Mouse (Mus musculus) embryonic facial prominence, embryonic 11.5 days (tissue): ENCODE results near the gene Padi4. TPM values are rescaled to one million over a fixed set of nuclear protein-coding genes. Genes with fewer than 3 reads are reported as not detected.

Source experiments
- ATAC-seq: fragments of 200-750 bp; cut with Nextera tagmentation; replicated peaks from 2 replicates; pipeline ENCODE4 v1.8.0; 2017; ENCODE audit warnings: low read depth; ENCODE audit not compliant: insufficient number of reproducible peaks, low FRiP score, low TSS enrichment
- DNase-seq: peaks from one replicate; pipeline ENCODE4 v3.0.0-alpha.2; 2015; ENCODE audit warnings: low spot score
- H3K27ac ChIP-seq: fragments of 300-500 bp; sonication (generic); replicated peaks from 2 replicates; pipeline ENCODE4 v1.5.1; 2014; ENCODE audit warnings: mild to moderate bottlenecking, low read depth, low read length, control low read depth
- H3K27me3 ChIP-seq: fragments of 300-500 bp; sonication (generic); 2 replicates; pipeline ENCODE4 v1.6.1; 2014; ENCODE audit warnings: mild to moderate bottlenecking, low read length, moderate library complexity, mixed read lengths; ENCODE audit not compliant: control insufficient read depth, insufficient read depth
- H3K36me3 ChIP-seq: fragments of 300-500 bp; sonication (generic); replicated peaks from 2 replicates; pipeline ENCODE4 v1.6.1; 2014; ENCODE audit warnings: low read depth, mild to moderate bottlenecking, low read length, moderate library complexity, mixed read lengths; ENCODE audit not compliant: control insufficient read depth, insufficient read depth
- H3K4me1 ChIP-seq: fragments of 300-500 bp; sonication (generic); 2 replicates; pipeline ENCODE4 v1.6.1; 2014; ENCODE audit warnings: low read length, mixed read lengths; ENCODE audit not compliant: control insufficient read depth, insufficient read depth
- H3K4me2 ChIP-seq: fragments of 300-500 bp; sonication (generic); 2 replicates; pipeline ENCODE4 v1.6.1; 2014; ENCODE audit warnings: low read depth, mild to moderate bottlenecking, control low read depth, low read length, moderate library complexity
- H3K4me3 ChIP-seq: fragments of 300-500 bp; sonication (generic); 2 replicates; pipeline ENCODE4 v1.5.1; 2014; ENCODE audit warnings: low read depth, low read length, control low read depth
- H3K9ac ChIP-seq: fragments of 300-500 bp; sonication (generic); replicated peaks from 2 replicates; pipeline ENCODE4 v1.6.1; 2014; ENCODE audit warnings: mild to moderate bottlenecking, control low read depth, low read length
- H3K9me3 ChIP-seq: fragments of 300-500 bp; sonication (generic); replicated peaks from 2 replicates; pipeline ENCODE4 v1.6.1; 2016; ENCODE audit warnings: mild to moderate bottlenecking, low read length, inconsistent platforms, mixed read lengths; ENCODE audit not compliant: control insufficient read depth
- WGBS: fragments of 180-500 bp; shearing (Covaris S2); extraction: QIAGEN DNeasy Blood & Tissue Kit; methylation state at CpG from one replicate; pipeline ENCODE4 v1.1.7; 2014; 5-methylcytosine and 5-hydroxymethylcytosine counted together
- polyA plus RNA-seq: library from polyadenylated mRNA; unstranded; fragments of >200 nt; fragmentation: Nextera tagmentation; extraction: Ambion mirVana; gene quantifications from 2 replicates; pipeline ENCODE4 v1.2.1, GENCODE M21; 2014

Padi4 gene
- polyA plus RNA-seq, 1 experiment from 2014 or later = 0.20 TPM

DNA sequence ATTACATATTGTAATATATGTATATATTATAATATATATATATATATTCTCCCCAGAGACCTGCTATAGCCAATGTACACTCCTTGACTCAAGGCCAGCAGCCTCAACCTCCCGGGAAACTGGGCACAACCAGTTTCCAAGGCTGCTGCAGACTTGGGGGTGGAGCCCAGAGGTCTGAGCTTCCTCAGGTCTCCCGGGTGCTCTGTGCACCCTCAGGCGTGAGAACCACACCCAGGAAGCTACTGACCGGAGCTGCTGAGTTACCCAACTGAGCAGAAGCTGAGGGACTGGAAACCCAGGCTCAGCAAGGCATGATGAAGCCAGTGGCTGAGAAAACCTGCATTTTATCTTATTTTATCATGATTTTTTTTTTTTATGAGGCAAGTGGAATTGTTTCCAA lies 2.9 kb downstream of the Padi4 start:
- Histone ChIP-seq H3K27ac (no peak overlapping the region), H3K36me3 (no peaks in the 10 kb centered on the region), H3K4me3 (no peak overlapping the region), H3K9me3 (no peaks in the 10 kb centered on the region), H3K4me1 (no peaks in the 10 kb centered on the region), H3K4me2 (no peak overlapping the region), H3K27me3 (no peaks in the 10 kb centered on the region), H3K9ac (no peak overlapping the region)
- DNase-seq (no peak), ATAC-seq (no peak)
- 30% methylated on average over 4 of the region's 4 CpGs for WGBS

DNA sequence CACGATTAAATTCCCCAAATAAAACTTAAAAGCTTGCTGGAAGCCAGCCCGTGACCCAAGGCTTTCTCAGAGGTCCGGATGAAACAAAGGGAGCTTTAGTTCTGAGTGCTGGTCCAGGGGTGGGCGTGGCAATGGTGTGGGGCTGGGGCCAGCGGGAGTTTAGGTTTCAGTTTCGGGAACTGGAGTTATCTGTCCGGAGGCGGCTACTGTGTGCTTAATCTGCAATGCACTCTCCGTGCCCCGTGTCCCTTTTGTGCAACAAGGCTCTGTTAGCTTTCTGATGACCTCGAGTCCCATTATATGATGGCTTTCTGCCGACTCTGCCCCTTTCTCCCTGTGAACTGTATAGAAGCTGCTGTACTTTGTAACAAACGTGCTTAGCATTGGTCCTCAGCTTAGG lies 3.6 kb downstream of the Padi4 start:
- H3K4me1 ChIP-seq = no peaks in the 10 kb centered on the region
- ATAC-seq = no peak
- DNase-seq = peak; percentile 58
- H3K27ac ChIP-seq = no peak overlapping the region
- no peak overlapping the region for H3K9ac ChIP-seq
- H3K4me2 ChIP-seq = peak overlapping the region; percentile 27; the same call in 1 of the 2 replicates
- WGBS = 6% methylated on average over 13 of the region's 13 CpGs
- H3K36me3 ChIP-seq = no peaks in the 10 kb centered on the region
- no peaks in the 10 kb centered on the region for H3K9me3 ChIP-seq
- no peaks in the 10 kb centered on the region for H3K27me3 ChIP-seq
- H3K4me3 ChIP-seq = no peak overlapping the region

DNA sequence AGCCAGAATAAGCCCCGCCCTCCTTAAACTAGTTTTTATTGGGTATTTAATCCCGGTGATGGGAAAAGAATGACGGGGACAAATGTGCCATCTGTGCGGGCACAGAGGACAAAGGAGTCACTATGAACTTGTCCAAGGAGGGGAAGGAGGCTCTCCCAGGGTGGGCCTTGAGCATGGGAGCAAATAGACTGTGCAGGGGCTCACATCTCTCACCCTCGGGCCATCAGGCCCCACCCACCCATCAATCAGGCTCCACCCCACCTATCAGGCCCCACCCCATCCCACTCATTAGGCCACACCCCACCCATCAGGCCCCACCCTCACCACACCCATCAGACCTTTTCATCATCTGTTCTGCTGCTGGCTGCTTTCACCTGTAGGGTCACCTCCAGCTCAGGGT lies 5.1 kb downstream of the Padi4 start:
- 88% methylated on average over 5 of the region's 5 CpGs for WGBS

DNA sequence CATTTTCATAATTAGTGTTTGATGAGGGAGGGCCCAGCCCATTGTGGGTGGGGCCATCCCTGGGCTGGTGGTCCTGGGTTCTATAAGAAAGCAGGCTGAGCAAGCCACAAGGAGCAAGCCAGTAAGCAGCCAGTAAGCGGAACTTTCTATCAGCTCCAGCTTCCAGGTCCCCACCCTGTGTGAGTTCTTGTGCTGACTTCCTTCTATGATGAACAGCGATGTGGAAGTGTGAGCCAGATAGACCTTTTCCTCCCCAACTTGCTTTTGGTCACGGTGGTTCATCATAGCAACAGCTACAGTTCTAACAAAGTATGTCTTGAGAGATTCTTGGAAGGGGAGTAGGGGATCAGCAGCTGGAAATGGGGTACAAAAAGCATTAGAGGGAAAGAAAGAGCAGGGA lies 8.1 kb downstream of the Padi4 start:
- Histone ChIP-seq H3K4me1 (no peaks in the 10 kb centered on the region), H3K36me3 (no peaks in the 10 kb centered on the region), H3K4me2 (no peak overlapping the region), H3K9me3 (no peaks in the 10 kb centered on the region), H3K27ac (no peak overlapping the region), H3K9ac (no peak overlapping the region), H3K4me3 (no peak overlapping the region), H3K27me3 (no peaks in the 10 kb centered on the region)
- DNase-seq = no peak
- no peak for ATAC-seq
- 87% methylated on average over 3 of the region's 3 CpGs for WGBS

More for the DNA sequence above, 5.1 kb downstream of the Padi4 start:
- H3K27me3 ChIP-seq = no peaks in the 10 kb centered on the region
- no peak for DNase-seq
- H3K4me2 ChIP-seq = no peak overlapping the region
- H3K4me1 ChIP-seq = no peaks in the 10 kb centered on the region
- no peak overlapping the region for H3K4me3 ChIP-seq
- H3K9me3 ChIP-seq = no peaks in the 10 kb centered on the region
- no peak for ATAC-seq
- no peak overlapping the region for H3K9ac ChIP-seq
- H3K27ac ChIP-seq = no peak overlapping the region
- H3K36me3 ChIP-seq = no peaks in the 10 kb centered on the region

DNA sequence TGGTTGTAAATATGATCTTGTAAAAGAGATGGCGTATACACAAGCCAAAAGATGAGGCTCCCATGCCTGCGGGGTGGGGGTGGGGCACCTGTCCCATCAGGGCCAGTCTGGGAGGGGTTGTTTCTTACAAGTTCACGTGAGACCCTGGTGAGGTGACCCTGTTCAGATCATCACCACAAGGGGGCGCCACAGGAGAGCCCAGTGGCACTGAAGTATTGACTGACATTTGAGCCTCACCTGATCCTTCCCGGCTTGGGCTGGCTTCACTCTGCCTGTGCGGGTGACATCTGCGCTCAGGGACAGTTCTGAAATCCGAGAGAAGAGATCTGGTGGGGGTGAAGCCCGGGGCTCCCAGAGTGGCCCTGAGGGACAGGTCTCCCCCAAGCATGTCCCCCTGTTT lies 10.9 kb downstream of the Padi4 start:
- H3K4me2 ChIP-seq = no peak overlapping the region
- H3K4me1 ChIP-seq = no peaks in the 10 kb centered on the region
- no peaks in the 10 kb centered on the region for H3K36me3 ChIP-seq
- no peak overlapping the region for H3K4me3 ChIP-seq
- H3K27me3 ChIP-seq = no peaks in the 10 kb centered on the region
- DNase-seq = peak; percentile 67
- 9% methylated on average over 9 of the region's 9 CpGs for WGBS
- no peak overlapping the region for H3K27ac ChIP-seq
- ATAC-seq = no peak
- no peaks in the 10 kb centered on the region for H3K9me3 ChIP-seq
- no peak overlapping the region for H3K9ac ChIP-seq

DNA sequence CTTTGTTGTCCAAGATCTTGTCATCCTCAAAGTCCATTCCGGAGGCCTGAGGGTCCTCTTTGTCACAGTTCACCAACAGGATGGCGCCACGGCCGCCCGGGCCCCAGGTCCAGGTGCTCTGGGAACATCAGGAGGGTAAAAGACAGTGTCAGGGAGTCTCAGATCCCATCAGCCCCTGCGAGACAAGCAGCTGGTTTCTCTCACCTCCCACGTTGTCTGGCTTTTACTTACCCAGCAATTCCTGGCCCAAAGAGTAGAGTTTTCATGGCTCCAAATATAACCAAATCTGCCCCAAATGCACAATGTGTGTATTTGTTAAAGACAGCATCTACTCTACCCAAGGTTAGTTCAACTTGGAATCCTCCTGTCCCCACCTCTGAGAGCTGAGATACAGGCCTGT lies 12.4 kb downstream of the Padi4 start:
- 83% methylated on average over 7 of the region's 7 CpGs for WGBS
- Histone ChIP-seq H3K4me1 (no peaks in the 10 kb centered on the region), H3K4me2 (no peak overlapping the region), H3K4me3 (no peak overlapping the region), H3K9me3 (no peaks in the 10 kb centered on the region), H3K9ac (no peak overlapping the region), H3K27me3 (no peaks in the 10 kb centered on the region), H3K27ac (no peak overlapping the region), H3K36me3 (no peaks in the 10 kb centered on the region)
- ATAC-seq (no peak), DNase-seq (no peak)

DNA sequence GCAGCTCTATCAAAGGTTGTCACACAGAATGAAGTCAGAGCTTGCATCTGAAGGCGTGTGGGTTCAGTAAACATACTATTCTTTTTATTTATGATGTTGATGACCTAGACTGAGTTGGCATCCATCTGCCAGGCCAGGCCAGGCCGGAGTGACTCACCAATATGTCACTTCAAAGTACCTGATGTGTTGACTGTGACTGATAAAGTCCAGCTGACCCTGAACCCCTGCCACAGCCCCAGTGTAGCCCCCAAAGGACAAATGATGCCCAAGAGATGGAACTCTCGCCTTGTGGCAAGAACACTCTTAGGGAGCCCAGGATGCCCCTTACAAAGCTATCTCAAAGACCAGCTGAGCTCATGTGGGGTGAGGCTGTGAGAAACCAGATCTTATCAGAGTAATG lies 18.2 kb downstream of the Padi4 start:
- H3K9ac ChIP-seq = no peak overlapping the region
- H3K4me3 ChIP-seq = no peak overlapping the region
- DNase-seq = no peak
- H3K4me2 ChIP-seq = no peak overlapping the region
- no peaks in the 10 kb centered on the region for H3K36me3 ChIP-seq
- 73% methylated on average over 3 of the region's 3 CpGs for WGBS
- no peak for ATAC-seq
- H3K27ac ChIP-seq = no peak overlapping the region
- H3K27me3 ChIP-seq = no peaks in the 10 kb centered on the region
- H3K4me1 ChIP-seq = no peaks in the 10 kb centered on the region
- no peaks in the 10 kb centered on the region for H3K9me3 ChIP-seq

DNA sequence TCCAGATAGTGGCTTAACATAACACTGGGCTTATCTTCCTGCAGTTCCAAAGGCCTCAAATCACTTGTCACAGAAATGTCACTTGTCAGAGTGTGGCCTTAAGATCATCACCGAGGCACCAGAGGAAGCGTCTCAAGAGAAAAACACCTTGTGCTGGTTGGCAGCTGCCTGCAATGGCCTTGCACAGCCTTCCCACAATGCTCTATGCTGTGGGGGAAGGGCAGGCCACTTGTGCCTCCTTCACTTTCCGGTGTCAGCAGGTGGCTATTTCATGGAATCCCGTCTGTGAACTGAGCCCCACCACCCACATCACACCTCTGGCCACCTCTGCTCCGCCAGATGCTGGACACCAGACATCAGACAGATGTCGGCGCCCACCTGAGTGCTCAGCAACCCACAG lies 20.7 kb downstream of the Padi4 start:
- Histone ChIP-seq H3K4me1 (no peaks in the 10 kb centered on the region), H3K4me2 (no peak overlapping the region), H3K27ac (no peak overlapping the region), H3K36me3 (no peaks in the 10 kb centered on the region), H3K4me3 (no peak overlapping the region), H3K9me3 (no peaks in the 10 kb centered on the region), H3K9ac (no peak overlapping the region), H3K27me3 (no peaks in the 10 kb centered on the region)
- ATAC-seq (no peak), DNase-seq (no peak)
- 68% methylated on average over 7 of the region's 7 CpGs for WGBS
